8 mouse cellular contexts compared by ENCODE assay signal in the genomic region with DNA sequence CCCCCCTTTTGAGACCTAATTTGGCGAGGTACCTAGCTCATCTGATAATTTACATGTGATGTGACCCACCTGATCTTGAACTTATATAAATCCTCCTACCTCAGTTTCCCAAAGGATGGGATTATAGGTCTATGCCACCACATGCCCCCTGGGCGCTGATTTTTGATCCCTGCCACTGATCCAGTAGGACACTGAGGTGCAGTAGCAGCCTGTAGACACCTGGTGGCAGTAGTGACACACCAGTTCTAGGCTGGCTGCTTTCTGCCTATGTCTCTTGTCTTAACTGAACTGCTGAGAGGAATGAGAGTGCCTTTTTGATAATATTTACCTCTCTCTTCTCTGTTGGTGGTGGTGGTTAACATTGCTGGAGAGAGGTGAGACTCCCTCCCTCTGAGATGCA.
DNase-seq lines count a peak whose midpoint lies in the region; ATAC-seq and TF ChIP-seq lines count a peak whose summit lies in the region.

No protein-coding gene starts in this region.

- peak; percentile 51 to 62 for DNase-seq in heart, adult 2 months
- DNase-seq in c-Kit-positive CD71-positive TER-119-negative erythroid progenitor cells, embryonic 14.5 days (ENCODE audit: low read depth), result peak; percentile 20
- peak; percentile 78 to 84 for DNase-seq in left cerebral cortex, adult 18-20 months (ENCODE audit: low spot score in 2 of 2)
- peak; percentile 97 for DNase-seq in midbrain, embryonic 11.5 days (ENCODE audit: low spot score, missing footprints)
- DNase-seq in spleen, adult 2 months (ENCODE audit: low read depth in 1 of 2, low spot score in 2 of 2), result peak; percentile 17 to 51

- H3K9ac ChIP-seq in heart, adult 2 months (ENCODE audit: low read depth, low read length), result no peak overlapping the region
- no peak overlapping the region for H3K9ac ChIP-seq in heart, embryonic 12.5 days
- H3K9ac ChIP-seq in forebrain, embryonic 13.5 days, result no peak overlapping the region
- no peak overlapping the region for H3K9ac ChIP-seq in hindbrain, embryonic 12.5 days
- no peak overlapping the region for H3K9ac ChIP-seq in midbrain, embryonic 11.5 days (ENCODE audit: low read length)

- H3K9me3 ChIP-seq in heart, embryonic 12.5 days (replicated peaks), result no peaks in the 10 kb centered on the region
- H3K9me3 ChIP-seq in forebrain, embryonic 13.5 days (replicated peaks), result no peaks in the 10 kb centered on the region
- H3K9me3 ChIP-seq in hindbrain, embryonic 12.5 days (replicated peaks), result no peaks in the 10 kb centered on the region
- H3K9me3 ChIP-seq in midbrain, embryonic 11.5 days (ENCODE audit: control insufficient read depth, low read length), result no peaks in the 10 kb centered on the region

- H3K36me3 ChIP-seq in heart, adult 2 months (ENCODE audit: control insufficient read depth, insufficient read depth, low read length), result no peaks in the 10 kb centered on the region
- no peaks in the 10 kb centered on the region for H3K36me3 ChIP-seq in heart, embryonic 12.5 days
- H3K36me3 ChIP-seq in forebrain, embryonic 13.5 days (ENCODE audit: poor library complexity, severe bottlenecking), result no peaks in the 10 kb centered on the region
- no peaks in the 10 kb centered on the region for H3K36me3 ChIP-seq in hindbrain, embryonic 12.5 days
- H3K36me3 ChIP-seq in midbrain, embryonic 11.5 days (ENCODE audit: control insufficient read depth, insufficient read depth, low read length), result no peaks in the 10 kb centered on the region
- no peaks in the 10 kb centered on the region for H3K36me3 ChIP-seq in spleen, adult 2 months (ENCODE audit: control insufficient read depth, insufficient read depth, low read length)

- H3K4me2 ChIP-seq in heart, embryonic 12.5 days, result no peak overlapping the region
- no peak overlapping the region for H3K4me2 ChIP-seq in forebrain, embryonic 13.5 days
- H3K4me2 ChIP-seq in hindbrain, embryonic 12.5 days (replicated peaks), result no peak overlapping the region
- no peak overlapping the region for H3K4me2 ChIP-seq in midbrain, embryonic 11.5 days

- WGBS in heart, adult 2 months, result 32% methylated on average over 2 of the region's 2 CpGs
- 27% methylated on average over 2 of the region's 2 CpGs for WGBS in heart, embryonic 12.5 days
- 21% methylated on average over 2 of the region's 2 CpGs for WGBS in forebrain, embryonic 13.5 days
- WGBS in hindbrain, embryonic 12.5 days, result 29% methylated on average over 2 of the region's 2 CpGs
- 13% methylated on average over 2 of the region's 2 CpGs for WGBS in midbrain, embryonic 11.5 days
- 38% methylated on average over 2 of the region's 2 CpGs for WGBS in spleen, adult 2 months

- TF ChIP-seq EP300 in heart, adult 2 months (IDR thresholded peaks at IDR 0.05; ENCODE audit: insufficient read depth, low read depth, low read length), result peak; percentile 79; the same call in 1 of the 2 replicates

- H3K27ac ChIP-seq in heart, adult 2 months, result no peak overlapping the region
- no peak overlapping the region for H3K27ac ChIP-seq in heart, embryonic 12.5 days (ENCODE audit: poor library complexity, severe bottlenecking)
- no peak overlapping the region for H3K27ac ChIP-seq in forebrain, embryonic 13.5 days
- H3K27ac ChIP-seq in hindbrain, embryonic 12.5 days, result no peak overlapping the region
- no peak overlapping the region for H3K27ac ChIP-seq in midbrain, embryonic 11.5 days (ENCODE audit: low read depth, low read length)
- no peak overlapping the region for H3K27ac ChIP-seq in spleen, adult 2 months (ENCODE audit: insufficient read depth, low read length)

- H3K4me1 ChIP-seq in heart, adult 2 months (ENCODE audit: control insufficient read depth, insufficient read depth, low read length), result no peaks in the 10 kb centered on the region
- H3K4me1 ChIP-seq in heart, embryonic 12.5 days (replicated peaks), result 0 out of 2 replicates have a peak, but pooled peaks cover 4% of the 10 kb centered on the region
- H3K4me1 ChIP-seq in forebrain, embryonic 13.5 days, result peaks cover 38% of the 10 kb centered on the region
- H3K4me1 ChIP-seq in hindbrain, embryonic 12.5 days, result peaks cover 50% of the 10 kb centered on the region
- peaks cover 4% of the 10 kb centered on the region; the same call in 1 of the 2 replicates for H3K4me1 ChIP-seq in midbrain, embryonic 11.5 days (ENCODE audit: control insufficient read depth, insufficient read depth, low read length)
- no peaks in the 10 kb centered on the region for H3K4me1 ChIP-seq in spleen, adult 2 months (ENCODE audit: control insufficient read depth, insufficient read depth, insufficient read length)

- intact Hi-C loops in heart, adult 2 months (cut with DNase I), result loop anchor here (5.0 kb wide), 3 partner anchors 320 to 515 kb away; a partner anchor contains a TSS

- H3K4me3 ChIP-seq in heart, adult 2 months, result no peak overlapping the region
- no peak overlapping the region for H3K4me3 ChIP-seq in heart, embryonic 12.5 days
- no peak overlapping the region for H3K4me3 ChIP-seq in forebrain, embryonic 13.5 days
- H3K4me3 ChIP-seq in hindbrain, embryonic 12.5 days, result no peak overlapping the region
- H3K4me3 ChIP-seq in midbrain, embryonic 11.5 days (ENCODE audit: low read depth, low read length), result no peak overlapping the region
- no peak overlapping the region for H3K4me3 ChIP-seq in spleen, adult 2 months (ENCODE audit: extremely low read depth, insufficient read depth, insufficient read length)

- no peak for ATAC-seq in heart, embryonic 12.5 days (ENCODE audit: insufficient number of reproducible peaks, low FRiP score)
- peak; percentile 61; the same call in 1 of the 2 replicates for ATAC-seq in forebrain, embryonic 13.5 days
- peak; percentile 24; the same call in 1 of the 2 replicates for ATAC-seq in hindbrain, embryonic 12.5 days (ENCODE audit: low FRiP score)
- ATAC-seq in midbrain, embryonic 11.5 days (ENCODE audit: low FRiP score), result peak; percentile 23

- TF ChIP-seq CTCF in heart, adult 2 months (IDR thresholded peaks at IDR 0.05), result no peak; the same call in 1 of the 2 replicates
- peak; percentile 77; the same call in 1 of the 2 replicates for TF ChIP-seq CTCF in spleen, adult 2 months (IDR thresholded peaks at IDR 0.05; ENCODE audit: extremely low read depth, insufficient read depth, insufficient read length, insufficient replicate concordance)

- no peaks in the 10 kb centered on the region for H3K27me3 ChIP-seq in heart, adult 2 months (ENCODE audit: control insufficient read depth, insufficient read depth, low read length)
- no peaks in the 10 kb centered on the region for H3K27me3 ChIP-seq in heart, embryonic 12.5 days (replicated peaks)
- H3K27me3 ChIP-seq in forebrain, embryonic 13.5 days, result no peaks in the 10 kb centered on the region
- no peaks in the 10 kb centered on the region for H3K27me3 ChIP-seq in hindbrain, embryonic 12.5 days
- no peaks in the 10 kb centered on the region; the same call in 1 of the 2 replicates for H3K27me3 ChIP-seq in midbrain, embryonic 11.5 days (ENCODE audit: control insufficient read depth, insufficient read depth, low read length)
- H3K27me3 ChIP-seq in spleen, adult 2 months (ENCODE audit: control insufficient read depth, insufficient read depth, low read length), result no peaks in the 10 kb centered on the region

- no peaks in the 10 kb centered on the region for H3K79me2 ChIP-seq in heart, adult 2 months (replicated peaks; ENCODE audit: control insufficient read depth, insufficient read depth, low read length)

- TF ChIP-seq POLR2A in heart, adult 2 months (IDR thresholded peaks at IDR 0.05; ENCODE audit: insufficient read depth, low read depth, low read length), result no peak
- TF ChIP-seq POLR2A in spleen, adult 2 months (IDR thresholded peaks at IDR 0.05; ENCODE audit: low read depth, low read length), result no peak

Comparison
In these comparisons a context has a peak if more than half of its experiments do, and no peak if none do; other contexts are left out.
1. DNase-seq: peak in every context shown above with its lines; median percentile 97 in midbrain, embryonic 11.5 days; 81 in left cerebral cortex, adult 18-20 months; 56 in heart, adult 2 months; 34 in spleen, adult 2 months; 20 in c-Kit-positive CD71-positive TER-119-negative erythroid progenitor cells, embryonic 14.5 days.